ENCODE assay signal across 17 mouse cellular contexts in genomic region chr11:85956422-85956821, GRCm38 (mm10).
"Had no signal": no experiment of that assay in that cellular context is flagged by ENCODE, and none has a peak within 500 bp of the region (broad histone marks: within the 10 kb centered on the region; RNA-seq: fewer than 3 reads in every experiment).

No protein-coding gene starts in this region.

- H3K4me3 ChIP-seq: megakaryocyte, embryonic 14.5 days; midbrain, embryonic 13.5 days; midbrain, embryonic 15.5 days; myocyte; neural tube, embryonic 13.5 days; neural tube, embryonic 15.5 days had no signal

- H3K36me3 ChIP-seq: midbrain, embryonic 13.5 days; midbrain, embryonic 15.5 days; neural tube, embryonic 13.5 days; neural tube, embryonic 15.5 days had no signal

- ATAC-seq: midbrain, embryonic 13.5 days; midbrain, embryonic 15.5 days had no signal

- H3K4me1 ChIP-seq: midbrain, embryonic 13.5 days; midbrain, embryonic 15.5 days; neural tube, embryonic 13.5 days; neural tube, embryonic 15.5 days had no signal

- DNase-seq: lung, adult 18-20 months; retina, postnatal 1 day; right cerebral cortex, adult 18-20 months; right cerebral cortex, postnatal 25 days; right cerebral cortex, postnatal 4 days; spleen, adult 18-20 months; thymus, adult 18-20 months; thymus, postnatal 14 days; thymus, postnatal 36 days had no signal

- H3K4me2 ChIP-seq: midbrain, embryonic 11.5 days; midbrain, embryonic 13.5 days; midbrain, embryonic 15.5 days; neural tube, embryonic 13.5 days; neural tube, embryonic 15.5 days had no signal

- H3K9ac ChIP-seq: lung, embryonic 14.5 days; midbrain, embryonic 13.5 days; midbrain, embryonic 15.5 days; neural tube, embryonic 13.5 days; neural tube, embryonic 15.5 days had no signal

- H3K27ac ChIP-seq: midbrain, embryonic 13.5 days; midbrain, embryonic 15.5 days; neural tube, embryonic 13.5 days; neural tube, embryonic 15.5 days had no signal

- H3K27me3 ChIP-seq: midbrain, embryonic 15.5 days; neural tube, embryonic 13.5 days; neural tube, embryonic 15.5 days had no signal

- H3K9me3 ChIP-seq: megakaryocyte, embryonic 14.5 days; midbrain, embryonic 13.5 days; midbrain, embryonic 15.5 days; neural tube, embryonic 13.5 days; neural tube, embryonic 15.5 days had no signal
